In the genomic region with DNA sequence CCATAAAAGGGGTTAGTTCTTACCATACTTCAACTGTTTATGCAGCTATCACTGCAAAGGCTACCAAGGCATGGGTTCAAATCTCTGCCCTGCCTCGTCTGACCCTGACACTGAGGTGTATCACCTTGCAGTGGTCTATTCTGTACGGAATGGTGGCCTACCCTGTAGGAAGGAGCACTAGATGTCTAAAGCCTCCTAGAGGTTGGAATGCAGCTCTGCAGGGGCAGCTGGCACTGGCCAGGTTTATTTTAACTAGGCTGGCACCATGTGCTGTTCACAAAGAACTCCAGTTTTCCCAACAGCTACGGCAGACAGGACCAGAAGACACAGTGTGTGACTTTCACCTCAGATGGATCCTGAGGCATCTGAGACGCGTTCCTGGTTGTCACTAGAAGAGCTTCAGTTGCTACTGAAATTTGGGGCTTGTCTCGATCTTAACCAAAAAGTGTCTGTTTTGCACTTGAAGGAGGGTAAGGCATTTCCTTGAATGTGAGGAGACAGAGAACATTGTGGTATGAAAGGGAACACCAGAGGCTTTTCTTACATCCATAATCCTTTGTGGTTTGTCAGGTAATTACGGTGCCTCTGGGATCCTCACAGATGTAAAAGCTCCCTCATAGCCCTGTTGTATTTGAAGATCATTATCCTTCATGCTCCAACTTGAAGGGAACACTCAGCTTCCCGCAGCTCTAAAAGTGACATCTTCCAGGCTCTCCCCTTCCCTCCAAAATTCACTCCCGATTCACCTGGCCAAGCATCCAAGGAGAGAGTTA, we compare ENCODE assay signal across 11 mouse cellular contexts.
DNase-seq lines count a peak whose midpoint lies in the region; ATAC-seq and TF ChIP-seq lines count a peak whose summit lies in the region.
"Had no signal": no experiment of that assay in that cellular context is flagged by ENCODE, and none has a peak within 500 bp of the region (broad histone marks: within the 10 kb centered on the region; RNA-seq: fewer than 3 reads in every experiment).

No protein-coding gene starts in this region.

- intact Hi-C loops in gastrocnemius, adult 2 months (cut with DNase I): no loop called here
- intact Hi-C loops in gastrocnemius, postnatal 36 days (cut with DNase I): no loop called here

- no peak overlapping the region for H3K4me3 ChIP-seq in gastrocnemius, adult 2 months
- no peak overlapping the region for H3K4me3 ChIP-seq in liver, adult 2 months (ENCODE audit: insufficient read depth, low read depth, low read length)
- H3K4me3 ChIP-seq: limb, embryonic 15.5 days had no signal

- no peak for TF ChIP-seq POLR2A in liver, adult 2 months (IDR thresholded peaks at IDR 0.05; ENCODE audit: extremely low read depth, insufficient read depth, low read length)

- no peaks in the 10 kb centered on the region for H3K79me2 ChIP-seq in liver, adult 2 months (ENCODE audit: control insufficient read depth, insufficient read depth, low read length)

- no peak overlapping the region for H3K27ac ChIP-seq in gastrocnemius, adult 2 months
- no peak overlapping the region for H3K27ac ChIP-seq in liver, adult 2 months (replicated peaks; ENCODE audit: insufficient read depth, low read depth, low read length)
- H3K27ac ChIP-seq: limb, embryonic 15.5 days had no signal

- 93% methylated on average over 9 of the region's 9 CpGs for WGBS in liver, adult 2 months

- H3K27me3 ChIP-seq in liver, adult 2 months (ENCODE audit: control insufficient read depth, insufficient read depth, low read length): no peaks in the 10 kb centered on the region
- H3K27me3 ChIP-seq: limb, embryonic 15.5 days had no signal

- no peak for ATAC-seq in activated CD4-positive, CD25-positive, alpha-beta regulatory T cell, adult 4 months
- ATAC-seq: forebrain, embryonic 14.5 days had no signal

- H3K4me1 ChIP-seq in liver, adult 2 months (ENCODE audit: control insufficient read depth, insufficient read depth, low read length): no peaks in the 10 kb centered on the region
- H3K4me1 ChIP-seq: limb, embryonic 15.5 days had no signal

- no peak overlapping the region for H3K9ac ChIP-seq in liver, adult 2 months (ENCODE audit: low read depth, low read length)
- H3K9ac ChIP-seq: limb, embryonic 15.5 days had no signal

- DNase-seq in gastrocnemius, adult 2 months: no peak
- DNase-seq in gastrocnemius, postnatal 36 days: no peak
- DNase-seq in liver, adult 2 months (ENCODE audit: extremely low read depth, low read depth, low spot score): no peak
- DNase-seq in liver (no peak), R1 (ENCODE audit: low read depth, low spot score) (peak; percentile 41)
- DNase-seq in kidney, postnatal 25 days: peak; percentile 64 to 75
- DNase-seq in ovary, postnatal 14 days (ENCODE audit: low spot score): no peak
- DNase-seq: adrenal gland, adult 8-10 months had no signal

- H3K36me3 ChIP-seq in liver, adult 2 months (ENCODE audit: control insufficient read depth, insufficient read depth, low read length): peaks cover 12% of the 10 kb centered on the region; the same call in 1 of the 2 replicates

- peak; percentile 54 for TF ChIP-seq CTCF in gastrocnemius, adult 2 months (IDR thresholded peaks at IDR 0.05)
- TF ChIP-seq CTCF in liver, adult 2 months (IDR thresholded peaks at IDR 0.05; ENCODE audit: low read depth, low read length): peak; percentile 22; the same call in 1 of the 2 replicates

Comparison
In these comparisons a context has a peak if more than half of its experiments do, and no peak if none do; other contexts are left out.
1. DNase-seq: peak in R1 (single experiment) and kidney, postnatal 25 days (2 of 2); none in gastrocnemius, adult 2 months (single experiment), gastrocnemius, postnatal 36 days (0 of 2), liver, adult 2 months (single experiment), liver (single experiment) and ovary, postnatal 14 days (single experiment).